Mouse (Mus musculus): ENCODE results near the gene Ly6g6e. TPM values are rescaled to one million over a fixed set of nuclear protein-coding genes. Genes with fewer than 3 reads are reported as not detected.
A peak's percentile ranks its signal among the peaks of the same experiment; 100 is the strongest.
"Not testable (repeated sequence)": the region's sequence is repeated elsewhere in the genome, so short reads cannot be mapped to it uniquely, and the experiment has no call there.

The Ly6g6e gene
- polyA plus RNA-seq (2015; fragmentation: Nextera tagmentation; extraction: Ambion mirVana) = 0.72 and 0.84 TPM in 2 replicates

DNA sequence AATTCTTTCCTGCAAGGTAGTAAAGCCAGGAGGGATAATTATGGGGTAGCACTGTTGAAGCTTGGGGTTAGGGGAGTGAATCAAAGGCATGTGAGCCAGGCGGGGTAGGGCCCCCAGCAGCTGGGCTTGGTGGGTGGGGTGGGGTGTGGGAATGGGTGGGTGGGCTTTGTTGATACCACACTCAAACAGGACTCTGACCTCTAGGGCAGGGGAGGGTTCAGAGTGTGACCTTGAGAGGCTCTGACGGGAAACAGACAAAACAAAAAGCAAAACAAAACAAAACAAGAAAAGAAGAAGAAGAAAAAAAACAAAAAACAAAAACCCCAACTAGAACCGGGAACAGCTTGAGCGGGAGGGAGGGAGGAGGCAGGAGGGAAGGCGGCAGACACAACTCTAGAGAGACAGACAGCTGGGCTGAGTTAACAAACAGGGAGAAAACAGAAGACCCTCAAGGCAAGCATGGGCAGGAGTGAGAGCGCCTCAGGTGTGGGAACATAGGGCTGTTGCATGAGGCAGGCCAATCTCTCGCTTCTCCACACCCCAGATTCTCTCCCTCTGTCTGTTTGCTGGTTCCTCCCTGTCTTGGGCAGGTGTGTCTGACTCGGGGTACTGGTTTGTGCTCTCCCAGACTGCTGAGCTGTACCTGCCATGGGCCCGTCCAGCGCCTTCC lies at the start of gene Ly6g6e:
TSS of gene Ly6g6e (plus strand) at position 396 of the 670 bp plus-strand sequence.
- no peaks in the 10 kb centered on the region for H3K9me3 ChIP-seq (replicated peaks; ENCODE audit: control insufficient read depth, low read length)
- WGBS = 44% methylated on average over 10 of the region's 10 CpGs
- H3K4me3 ChIP-seq (ENCODE audit: low read length) = peak within 1 kb of the TSS; percentile 36
- H3K27me3 ChIP-seq (ENCODE audit: control insufficient read depth, insufficient read depth, low read length) = no peaks in the 10 kb centered on the region
- H3K4me2 ChIP-seq (ENCODE audit: low read depth, low read length) = peak within 1 kb of the TSS; percentile 60
- H3K36me3 ChIP-seq (ENCODE audit: control insufficient read depth, insufficient read depth) = no peaks in the 10 kb centered on the region
- H3K4me1 ChIP-seq (ENCODE audit: control insufficient read depth, insufficient read depth, low read length) = peaks cover 21% of the 10 kb centered on the region
- H3K9ac ChIP-seq (ENCODE audit: low read length) = peak within 1 kb of the TSS; percentile 60
- H3K27ac ChIP-seq (ENCODE audit: low read length) = 0 out of 2 replicates have a peak within 1 kb of the TSS, but pooled peaks have one; percentile 2
- ATAC-seq (replicated peaks; ENCODE audit: extremely low read depth, insufficient read depth, low FRiP score) = no peak

DNA sequence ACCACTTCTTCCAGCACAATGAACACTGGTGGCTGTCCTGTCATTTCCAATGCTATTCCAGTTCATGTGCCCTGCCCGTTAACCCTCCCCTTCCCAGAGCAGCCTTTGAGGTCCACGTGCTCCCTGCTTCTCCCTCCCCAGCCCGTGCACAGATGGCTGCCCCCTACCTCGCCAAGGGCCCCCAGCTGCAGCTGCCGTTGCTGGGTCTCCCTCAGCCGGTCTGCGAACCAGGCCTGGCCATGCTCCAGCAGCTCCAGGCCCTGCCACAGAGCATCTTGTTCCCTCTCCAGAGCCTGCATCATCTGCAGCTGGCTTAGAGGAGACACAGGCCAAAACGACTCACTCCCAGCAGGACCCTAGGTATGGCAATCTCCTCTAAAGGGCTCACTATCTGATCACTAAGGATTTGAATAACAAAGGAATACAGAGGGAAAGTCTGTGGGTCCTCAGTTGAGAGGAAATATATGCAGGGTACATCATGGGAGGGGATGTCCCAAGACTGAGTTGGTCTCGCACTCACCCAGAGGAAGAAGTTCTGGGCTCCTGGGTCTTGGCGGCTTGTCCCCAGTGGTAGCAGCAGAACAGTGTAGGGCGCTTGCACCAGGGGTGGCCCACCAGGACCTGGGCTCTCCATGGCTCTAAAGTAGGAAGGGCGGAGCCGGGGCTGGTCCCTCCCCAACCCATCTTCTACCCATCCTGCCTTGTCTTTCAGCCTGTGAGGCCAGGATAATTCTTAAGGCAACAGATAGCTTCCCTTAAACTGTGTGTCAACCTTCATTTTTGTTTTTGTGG lies 49.2 kb upstream of the Ly6g6e start, which contains the start of gene Sapcd1:
TSS of gene Sapcd1 (minus strand) at position 740 of the 792 bp plus-strand sequence.
- no peak within 1 kb of the TSS for H3K4me3 ChIP-seq (ENCODE audit: low read length)
- peak within 1 kb of the TSS; percentile 39; the same call in 1 of the 2 replicates for H3K9ac ChIP-seq (ENCODE audit: low read length)
- H3K9me3 ChIP-seq (replicated peaks; ENCODE audit: control insufficient read depth, low read length) = no peaks in the 10 kb centered on the region
- H3K4me2 ChIP-seq (ENCODE audit: low read depth, low read length) = no peak within 1 kb of the TSS
- ATAC-seq (replicated peaks; ENCODE audit: extremely low read depth, insufficient read depth, low FRiP score) = no peak; the same call in 1 of the 2 replicates
- H3K4me1 ChIP-seq (ENCODE audit: control insufficient read depth, insufficient read depth, low read length) = peaks cover 6% of the 10 kb centered on the region
- H3K27ac ChIP-seq (ENCODE audit: low read length) = 0 out of 2 replicates have a peak within 1 kb of the TSS, but pooled peaks have one; percentile 5
- no peaks in the 10 kb centered on the region for H3K27me3 ChIP-seq (ENCODE audit: control insufficient read depth, insufficient read depth, low read length)
- 32% methylated on average over 13 of the region's 13 CpGs for WGBS
- no peaks in the 10 kb centered on the region for H3K36me3 ChIP-seq (ENCODE audit: control insufficient read depth, insufficient read depth)

DNA sequence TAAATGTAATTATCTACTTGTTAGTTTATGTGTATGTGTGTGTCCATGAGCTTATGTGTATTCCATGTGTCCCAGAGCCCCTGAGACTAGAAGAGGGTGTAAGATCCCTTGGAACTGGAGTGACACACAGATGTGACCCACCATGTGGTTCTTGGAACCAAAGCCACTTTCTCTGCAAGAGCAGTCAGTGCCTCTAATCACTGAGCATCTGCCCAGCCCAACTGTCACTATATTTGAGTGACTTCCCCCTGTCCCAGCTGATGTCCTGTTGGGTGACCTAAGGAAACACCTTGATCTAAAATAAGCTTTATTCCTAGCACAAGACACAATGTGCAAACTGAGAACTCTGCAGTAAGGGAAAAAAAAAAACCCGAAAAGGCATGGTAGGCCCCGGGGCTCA lies 48.4 kb upstream of the Ly6g6e start:
- no peak for ATAC-seq (replicated peaks; ENCODE audit: extremely low read depth, insufficient read depth, low FRiP score)
- no peak overlapping the region for H3K4me2 ChIP-seq (ENCODE audit: low read depth, low read length)
- no peak overlapping the region for H3K9ac ChIP-seq (ENCODE audit: low read length)
- H3K27ac ChIP-seq (ENCODE audit: low read length) = no peak overlapping the region
- no peak overlapping the region for H3K4me3 ChIP-seq (ENCODE audit: low read length)
- H3K9me3 ChIP-seq (replicated peaks; ENCODE audit: control insufficient read depth, low read length) = no peaks in the 10 kb centered on the region
- H3K36me3 ChIP-seq (ENCODE audit: control insufficient read depth, insufficient read depth) = no peaks in the 10 kb centered on the region
- WGBS = 64% methylated on average over 2 of the region's 2 CpGs
- no peaks in the 10 kb centered on the region for H3K27me3 ChIP-seq (ENCODE audit: control insufficient read depth, insufficient read depth, low read length)
- peaks cover 6% of the 10 kb centered on the region for H3K4me1 ChIP-seq (ENCODE audit: control insufficient read depth, insufficient read depth, low read length)

DNA sequence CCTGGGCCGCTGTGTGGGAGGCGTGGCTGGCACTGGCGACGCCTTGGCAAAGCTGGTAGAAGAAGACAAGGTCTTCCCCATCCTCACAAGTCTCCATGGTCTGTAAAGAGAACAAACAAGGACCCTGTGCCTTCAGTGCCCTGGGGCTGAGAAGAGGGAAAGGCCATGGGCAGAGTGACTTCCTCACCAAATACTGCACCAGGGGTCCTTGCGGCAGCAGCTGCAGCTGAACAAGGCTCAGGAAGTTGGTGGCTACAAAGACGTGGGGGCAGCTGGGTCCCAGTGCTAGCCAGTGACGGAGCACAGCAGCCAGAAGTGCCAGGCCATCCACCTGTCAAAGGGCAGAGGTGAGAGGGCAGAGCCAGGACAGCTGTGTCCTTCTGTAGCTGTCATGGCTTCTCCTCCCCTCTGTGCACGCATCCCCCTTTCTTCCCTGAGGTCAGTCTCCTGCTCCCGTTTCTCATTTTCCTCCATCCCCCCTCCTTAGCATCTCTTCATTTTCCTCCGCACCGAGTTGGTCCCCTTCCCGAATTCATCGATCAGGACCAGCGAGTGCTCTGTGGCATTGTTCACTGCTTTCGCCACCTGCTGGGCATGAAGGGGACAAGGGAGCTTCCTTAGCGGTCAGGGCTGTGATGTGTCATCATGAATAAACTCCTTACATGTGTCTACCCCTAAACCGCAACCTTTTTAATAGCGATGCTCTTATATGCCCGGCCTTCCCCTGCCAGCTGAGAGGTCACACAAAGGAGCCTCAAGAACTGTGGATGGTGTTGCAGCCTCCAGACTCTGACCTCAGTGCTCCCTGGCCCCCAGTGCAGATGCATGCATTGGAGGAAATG lies 46.8 kb upstream of the Ly6g6e start:
- Histone ChIP-seq H3K4me2 (ENCODE audit: low read depth, low read length) (no peak overlapping the region), H3K9me3 (replicated peaks; ENCODE audit: control insufficient read depth, low read length) (no peaks in the 10 kb centered on the region), H3K27me3 (ENCODE audit: control insufficient read depth, insufficient read depth, low read length) (no peaks in the 10 kb centered on the region), H3K4me3 (ENCODE audit: low read length) (no peak overlapping the region), H3K27ac (ENCODE audit: low read length) (no peak overlapping the region), H3K4me1 (ENCODE audit: control insufficient read depth, insufficient read depth, low read length) (peaks cover 6% of the 10 kb centered on the region; the same call in 1 of the 2 replicates), H3K9ac (ENCODE audit: low read length) (no peak overlapping the region), H3K36me3 (ENCODE audit: control insufficient read depth, insufficient read depth) (no peaks in the 10 kb centered on the region)
- WGBS = 38% methylated on average over 19 of the region's 19 CpGs
- no peak for ATAC-seq (replicated peaks; ENCODE audit: extremely low read depth, insufficient read depth, low FRiP score)

DNA sequence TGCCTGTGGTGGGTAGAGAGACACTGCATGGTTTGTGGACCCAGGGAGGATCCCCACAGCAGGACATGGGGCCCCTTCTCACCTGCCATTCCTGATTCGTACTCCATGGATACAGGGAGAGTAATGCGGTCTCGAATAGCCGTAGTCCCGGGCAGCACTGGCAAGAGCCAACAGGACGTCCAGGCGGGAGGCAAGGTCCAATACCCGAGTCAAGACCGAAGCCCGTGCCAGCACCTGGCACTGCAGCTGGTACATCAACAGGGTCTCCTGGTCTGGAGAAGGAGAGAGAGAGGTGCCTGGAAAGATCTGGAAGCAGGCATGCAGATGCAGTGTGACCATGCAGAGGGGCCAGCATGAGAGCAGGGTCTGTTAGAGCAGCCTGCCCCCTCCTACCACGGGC lies 45.4 kb upstream of the Ly6g6e start:
- no peak overlapping the region for H3K9ac ChIP-seq (ENCODE audit: low read length)
- H3K4me2 ChIP-seq (ENCODE audit: low read depth, low read length) = no peak overlapping the region
- no peak for ATAC-seq (replicated peaks; ENCODE audit: extremely low read depth, insufficient read depth, low FRiP score)
- 88% methylated on average over 11 of the region's 11 CpGs for WGBS
- peaks cover 6% of the 10 kb centered on the region; the same call in 1 of the 2 replicates for H3K4me1 ChIP-seq (ENCODE audit: control insufficient read depth, insufficient read depth, low read length)
- H3K27ac ChIP-seq (ENCODE audit: low read length) = no peak overlapping the region
- H3K4me3 ChIP-seq (ENCODE audit: low read length) = no peak overlapping the region
- H3K27me3 ChIP-seq (ENCODE audit: control insufficient read depth, insufficient read depth, low read length) = no peaks in the 10 kb centered on the region
- H3K9me3 ChIP-seq (replicated peaks; ENCODE audit: control insufficient read depth, low read length) = no peaks in the 10 kb centered on the region
- no peaks in the 10 kb centered on the region for H3K36me3 ChIP-seq (ENCODE audit: control insufficient read depth, insufficient read depth)

DNA sequence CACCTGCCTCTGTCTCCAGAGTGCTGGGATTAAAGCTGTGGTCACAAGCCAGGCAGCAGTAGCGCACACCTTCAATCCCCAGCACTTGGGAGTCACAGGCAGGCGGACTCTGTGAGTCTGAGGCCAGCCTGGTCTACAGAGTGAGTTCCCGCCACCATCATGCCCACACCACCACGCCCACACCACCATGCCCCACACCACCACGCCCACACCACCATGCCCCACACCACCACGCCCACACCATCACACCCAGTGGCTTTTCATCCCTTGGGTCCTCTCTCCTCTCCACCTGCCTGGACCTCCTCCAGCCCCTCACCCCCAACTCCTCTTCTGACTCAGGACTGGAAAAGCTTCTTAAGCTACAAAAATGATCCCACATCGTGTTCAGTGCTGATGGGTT lies 44.8 kb upstream of the Ly6g6e start:
- no peaks in the 10 kb centered on the region for H3K9me3 ChIP-seq (replicated peaks; ENCODE audit: control insufficient read depth, low read length)
- no peak overlapping the region for H3K4me2 ChIP-seq (ENCODE audit: low read depth, low read length)
- no peak overlapping the region for H3K9ac ChIP-seq (ENCODE audit: low read length)
- no peaks in the 10 kb centered on the region for H3K27me3 ChIP-seq (ENCODE audit: control insufficient read depth, insufficient read depth, low read length)
- peaks cover 6% of the 10 kb centered on the region; the same call in 1 of the 2 replicates for H3K4me1 ChIP-seq (ENCODE audit: control insufficient read depth, insufficient read depth, low read length)
- H3K36me3 ChIP-seq (ENCODE audit: control insufficient read depth, insufficient read depth) = no peaks in the 10 kb centered on the region
- 74% methylated on average over 7 of the region's 7 CpGs for WGBS
- no peak overlapping the region for H3K4me3 ChIP-seq (ENCODE audit: low read length)
- no peak overlapping the region for H3K27ac ChIP-seq (ENCODE audit: low read length)
- no peak for ATAC-seq (replicated peaks; ENCODE audit: extremely low read depth, insufficient read depth, low FRiP score)

DNA sequence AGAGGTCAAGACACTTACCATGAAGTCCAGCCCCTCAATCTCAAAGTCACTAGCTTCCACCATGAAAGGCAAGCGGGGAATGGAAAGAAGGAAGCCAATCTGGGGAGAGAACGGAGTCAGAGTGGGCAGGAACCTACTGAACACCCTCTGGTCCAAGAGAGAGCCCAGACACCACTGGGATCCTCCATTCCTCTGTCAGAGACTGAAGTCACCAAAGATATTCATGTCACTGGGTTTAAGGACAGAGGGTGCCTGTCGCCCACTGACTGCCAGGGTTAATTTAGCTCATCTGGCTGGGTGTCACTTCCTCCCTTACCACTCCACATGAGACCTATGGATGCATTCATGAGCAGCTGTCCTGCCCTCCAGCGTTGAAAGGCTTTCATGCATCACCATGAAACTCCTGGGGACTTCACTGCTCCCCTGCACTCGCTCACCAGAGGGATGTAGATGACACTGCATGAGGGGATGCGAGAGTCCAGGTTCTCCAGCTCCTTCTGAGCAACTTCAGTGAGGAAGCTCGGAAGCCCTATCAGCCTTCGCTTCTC lies 44.3 kb upstream of the Ly6g6e start:
- Histone ChIP-seq H3K4me3 (ENCODE audit: low read length) (no peak overlapping the region), H3K4me1 (ENCODE audit: control insufficient read depth, insufficient read depth, low read length) (peaks cover 3% of the 10 kb centered on the region; the same call in 1 of the 2 replicates), H3K36me3 (ENCODE audit: control insufficient read depth, insufficient read depth) (no peaks in the 10 kb centered on the region), H3K9ac (ENCODE audit: low read length) (no peak overlapping the region), H3K4me2 (ENCODE audit: low read depth, low read length) (no peak overlapping the region), H3K27ac (ENCODE audit: low read length) (no peak overlapping the region), H3K27me3 (ENCODE audit: control insufficient read depth, insufficient read depth, low read length) (no peaks in the 10 kb centered on the region), H3K9me3 (replicated peaks; ENCODE audit: control insufficient read depth, low read length) (no peaks in the 10 kb centered on the region)
- 65% methylated on average over 8 of the region's 8 CpGs for WGBS
- no peak for ATAC-seq (replicated peaks; ENCODE audit: extremely low read depth, insufficient read depth, low FRiP score)

DNA sequence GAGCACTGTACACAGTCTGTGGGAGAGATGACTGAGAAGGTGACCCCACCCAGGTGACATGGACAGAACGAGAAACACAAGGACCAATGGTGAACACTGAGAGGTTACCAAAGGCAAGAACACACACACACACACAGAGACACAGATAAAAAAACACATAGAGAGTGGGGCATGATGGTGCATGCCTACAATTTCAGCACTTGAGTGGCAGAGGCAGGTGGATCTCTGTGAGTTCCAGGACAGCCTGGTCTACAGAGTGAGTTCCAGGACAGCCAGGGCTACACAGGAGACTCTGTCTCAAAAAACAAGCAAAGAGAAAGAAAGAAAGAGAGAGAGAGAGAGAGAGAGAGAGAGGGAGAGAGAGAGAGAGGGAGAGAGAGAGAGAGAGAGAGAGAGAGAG lies 43.0 kb upstream of the Ly6g6e start:
- not testable (repeated sequence) for H3K9ac ChIP-seq (ENCODE audit: low read length); H3K4me1 ChIP-seq (ENCODE audit: control insufficient read depth, insufficient read depth, low read length); H3K9me3 ChIP-seq (replicated peaks; ENCODE audit: control insufficient read depth, low read length); H3K27me3 ChIP-seq (ENCODE audit: control insufficient read depth, insufficient read depth, low read length); ATAC-seq (replicated peaks; ENCODE audit: extremely low read depth, insufficient read depth, low FRiP score); H3K27ac ChIP-seq (ENCODE audit: low read length); H3K4me2 ChIP-seq (ENCODE audit: low read depth, low read length); H3K36me3 ChIP-seq (ENCODE audit: control insufficient read depth, insufficient read depth); H3K4me3 ChIP-seq (ENCODE audit: low read length)
- 74% methylated on average over 1 of the region's 1 CpGs for WGBS
